Mouse (Mus musculus): ENCODE measurements at regions not wholly inside any gene's neighbourhood (a gene's known extent, or its start where the extent isn't known, plus 50 kb on each side); places are given as distances from the start of the nearest gene placed in this dataset.
A peak's percentile ranks its signal among the peaks of the same experiment; 100 is the strongest.

GRCm38 (mm10) chr13:85570886-85571527 is 282.1 kb upstream of the Rasa1 start:
- no peak for DNase-seq

DNA sequence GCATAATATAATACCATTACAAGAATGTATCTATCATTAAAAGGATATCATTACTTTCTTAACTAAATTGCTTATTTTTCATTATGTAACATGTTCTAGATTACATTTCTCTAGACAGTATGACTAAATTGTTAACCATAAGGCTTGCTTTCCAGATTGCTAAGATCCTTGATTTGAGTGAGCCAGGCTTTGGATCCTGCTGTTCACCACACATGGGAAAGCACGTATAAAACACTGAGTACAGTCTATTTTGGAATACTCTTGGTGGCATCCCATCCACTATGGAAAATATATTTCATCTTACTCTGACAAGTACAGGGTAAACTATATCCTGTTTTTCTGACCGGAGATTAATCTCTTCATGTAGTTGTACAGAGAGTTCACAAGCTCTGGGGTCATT is 268.9 kb upstream of the Rasa1 start:
- DNase-seq, result no peak

- DNase-seq, result no peak
These were observed 267.3 kb upstream of the Rasa1 start for GRCm38 (mm10) chr13:85556101-85556853.

- no peak for DNase-seq
These were observed 264.1 kb upstream of the Rasa1 start for GRCm38 (mm10) chr13:85553072-85553471.

GRCm38 (mm10) chr13:85509671-85510070 is 220.7 kb upstream of the Rasa1 start:
- no peak for DNase-seq

GRCm38 (mm10) chr13:85508552-85508951 is 219.6 kb upstream of the Rasa1 start:
- DNase-seq, result no peak

- DNase-seq, result peak; percentile 90
These were observed 218.6 kb upstream of the Rasa1 start for GRCm38 (mm10) chr13:85507374-85508101.

GRCm38 (mm10) chr13:85506875-85507274 is 217.9 kb upstream of the Rasa1 start:
- peak; percentile 85 for DNase-seq

- no peak for DNase-seq
These were observed 217.1 kb upstream of the Rasa1 start for GRCm38 (mm10) chr13:85506030-85506429.

DNA sequence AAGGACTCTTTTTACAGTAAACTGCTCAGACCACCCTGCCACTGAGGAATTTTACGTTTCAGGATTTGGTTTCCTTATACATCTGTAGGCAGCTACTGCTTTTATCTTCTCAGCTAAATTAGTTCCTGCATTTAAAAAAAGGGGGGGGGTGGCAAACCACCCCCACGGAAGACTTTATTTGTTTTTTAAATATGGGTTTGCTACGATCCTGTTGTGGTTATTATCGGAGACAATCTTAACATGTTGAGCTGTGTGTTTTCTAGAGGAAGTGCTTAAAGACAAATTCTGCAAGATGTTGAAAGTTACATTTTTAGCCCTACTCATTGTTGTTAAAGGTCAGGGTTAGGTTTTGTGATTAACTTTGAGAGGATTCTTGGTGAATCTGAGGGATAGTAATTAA is 216.1 kb upstream of the Rasa1 start:
- no peak for DNase-seq

DNA sequence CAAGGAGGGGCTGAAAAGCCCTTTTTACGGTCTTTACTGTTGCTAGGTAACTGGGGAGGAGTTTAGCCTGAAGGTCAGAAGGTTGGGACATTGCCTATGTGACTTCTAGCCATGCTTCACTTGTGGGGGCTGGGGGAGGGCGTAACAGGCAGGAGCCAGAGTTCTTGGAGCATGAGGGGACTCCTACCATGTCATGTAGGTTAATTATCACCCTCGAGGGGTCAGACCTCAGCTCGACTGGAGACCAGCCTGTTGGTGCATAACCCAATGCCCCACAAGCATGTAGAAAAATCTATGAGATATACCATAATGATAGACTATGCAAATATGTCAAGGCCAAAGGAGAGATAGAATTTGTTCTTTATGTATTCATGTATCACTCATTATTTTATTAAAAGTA is 215.1 kb upstream of the Rasa1 start:
- DNase-seq, result no peak

DNA sequence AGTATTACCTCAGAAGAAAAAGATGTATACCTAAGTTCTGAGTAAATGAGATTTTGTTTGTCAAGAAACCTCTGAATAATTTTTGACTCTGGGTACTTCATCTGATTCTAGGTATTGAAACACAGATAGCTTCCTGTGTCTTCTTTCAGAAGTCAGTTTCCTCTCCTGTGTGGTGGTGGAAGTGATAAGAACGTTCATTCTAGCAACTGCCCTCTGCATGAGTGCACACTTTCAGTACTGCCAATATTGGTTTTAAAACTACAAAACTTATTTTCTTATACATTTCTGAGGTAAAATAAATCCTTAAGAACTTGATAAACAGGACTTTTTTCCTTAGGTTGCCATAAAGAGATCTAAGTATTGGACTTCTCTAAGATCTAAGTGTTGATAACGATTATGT is 209.8 kb upstream of the Rasa1 start:
- no peak for DNase-seq

DNA sequence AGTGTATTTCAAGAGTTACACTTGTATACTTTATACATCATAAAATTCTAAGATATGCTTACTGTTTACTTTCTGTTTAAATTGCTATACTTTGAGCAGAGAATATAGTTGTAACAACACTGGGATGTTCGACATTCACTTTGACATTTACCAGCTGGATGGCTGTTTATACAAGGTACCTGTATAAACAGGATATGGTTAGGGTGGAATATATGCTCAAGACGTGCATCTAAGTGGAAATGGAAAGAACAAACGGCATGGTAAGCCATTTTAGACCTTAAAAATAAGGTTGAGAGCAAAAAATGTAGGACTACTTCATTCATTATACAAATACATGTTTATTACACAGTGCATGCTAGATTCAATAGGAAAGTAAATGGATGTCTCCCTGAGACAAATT is 195.9 kb upstream of the Rasa1 start:
- no peak for DNase-seq

- no peak for DNase-seq
These were observed 194.4 kb upstream of the Rasa1 start for GRCm38 (mm10) chr13:85483348-85483747.

DNA sequence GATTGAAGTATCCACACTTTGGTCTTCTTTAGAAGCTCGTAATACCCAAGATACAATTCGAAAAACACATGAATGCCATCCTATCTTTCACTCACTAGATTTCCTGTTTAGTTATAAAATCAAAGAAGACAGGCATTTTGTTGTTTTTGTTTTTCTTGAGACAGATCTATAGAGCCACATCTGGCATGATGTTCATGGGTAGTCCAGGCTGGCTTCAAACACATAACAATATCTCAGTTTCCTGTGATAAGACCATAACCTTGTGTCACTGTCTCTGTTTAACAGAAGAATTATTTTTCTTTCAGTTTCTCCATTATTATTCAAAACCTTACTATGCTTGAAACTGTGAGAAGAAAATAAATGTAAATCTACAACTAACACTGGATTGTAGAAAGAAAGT is 190.5 kb upstream of the Rasa1 start:
- no peak for DNase-seq

- DNase-seq, result no peak
These were observed 187.4 kb upstream of the Rasa1 start for GRCm38 (mm10) chr13:85476274-85476846.

GRCm38 (mm10) chr13:85471340-85471739 is 182.4 kb upstream of the Rasa1 start:
- DNase-seq, result no peak

GRCm38 (mm10) chr13:85459387-85459786 is 170.5 kb upstream of the Rasa1 start:
- no peak for DNase-seq

- no peak for DNase-seq
These were observed 169.7 kb upstream of the Rasa1 start for GRCm38 (mm10) chr13:85458611-85459010.

- no peak for DNase-seq
These were observed 150.7 kb upstream of the Rasa1 start for GRCm38 (mm10) chr13:85439581-85439980.

- DNase-seq, result no peak
These were observed 148.9 kb upstream of the Rasa1 start for GRCm38 (mm10) chr13:85437875-85438274.

GRCm38 (mm10) chr13:85437009-85437408 is 148.1 kb upstream of the Rasa1 start:
- DNase-seq, result no peak

GRCm38 (mm10) chr13:85436254-85436653 is 147.3 kb upstream of the Rasa1 start:
- no peak for DNase-seq

DNA sequence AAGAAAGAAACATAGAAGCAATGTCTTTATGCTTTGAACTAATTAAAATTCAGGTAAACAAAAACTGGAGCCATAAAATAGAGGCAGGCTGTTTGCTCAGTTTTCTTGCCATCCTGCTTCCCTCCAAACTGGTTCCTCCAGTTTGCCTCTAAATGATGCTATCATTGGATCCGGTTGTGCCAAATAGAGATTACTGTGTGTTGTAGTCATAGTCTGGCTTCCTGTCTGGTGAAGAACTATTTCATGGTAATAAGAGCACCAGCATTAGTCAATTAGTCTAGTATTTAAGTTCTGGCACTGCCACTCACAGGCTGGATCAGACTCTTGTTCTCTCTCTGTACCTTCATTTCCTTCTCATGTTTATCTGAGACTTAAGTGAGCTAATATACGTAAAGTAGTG is 141.9 kb upstream of the Rasa1 start:
- no peak for DNase-seq

All from heart, adult 11 months (tissue).